Mouse (Mus musculus) embryo, embryonic 10.5 days (tissue): ENCODE measurements around the gene Flot2.

Source experiments
- DNase-seq: peaks from one replicate; pipeline ENCODE4 v3.0.0-alpha.2; 2015; ENCODE audit warnings: low spot score

Gene Flot2

GRCm38 (mm10) chr11:78062563-78062962, 24.8 kb downstream of the Flot2 start:
- DNase-seq, result no peak

- DNase-seq, result no peak
These were observed 28.2 kb downstream of the Flot2 start for GRCm38 (mm10) chr11:78065906-78066305.

GRCm38 (mm10) chr11:78066641-78067040, 28.9 kb downstream of the Flot2 start:
- DNase-seq, result no peak

- DNase-seq, result no peak
These were observed 29.8 kb downstream of the Flot2 start for GRCm38 (mm10) chr11:78067566-78067965.

GRCm38 (mm10) chr11:78069130-78069529, 31.4 kb downstream of the Flot2 start:
- DNase-seq, result no peak

GRCm38 (mm10) chr11:78069646-78070045, 31.9 kb downstream of the Flot2 start:
- no peak for DNase-seq

- DNase-seq, result no peak
These were observed 34.2 kb downstream of the Flot2 start for GRCm38 (mm10) chr11:78071938-78072337.

- DNase-seq, result no peak
These were observed 34.8 kb downstream of the Flot2 start for GRCm38 (mm10) chr11:78072425-78073130.

- no peak for DNase-seq
These were observed 36.0 kb downstream of the Flot2 start for GRCm38 (mm10) chr11:78073577-78074276.

- no peak for DNase-seq
These were observed 36.5 kb downstream of the Flot2 start for GRCm38 (mm10) chr11:78074277-78074652.

- no peak for DNase-seq
These were observed 36.9 kb downstream of the Flot2 start for GRCm38 (mm10) chr11:78074666-78075065.

- DNase-seq, result peak; percentile 94
These were observed 42.5 kb downstream of the Flot2 start, which contains the start of gene Eral1 for GRCm38 (mm10) chr11:78079961-78080921. Gene Eral1, minus strand, starts transcription at chr11:78080383.

GRCm38 (mm10) chr11:78083595-78083994, 45.9 kb downstream of the Flot2 start:
- no peak for DNase-seq

- no peak for DNase-seq
These were observed 49.3 kb downstream of the Flot2 start for GRCm38 (mm10) chr11:78086925-78087479.

GRCm38 (mm10) chr11:78087756-78088281, 50.1 kb downstream of the Flot2 start:
- no peak for DNase-seq

- DNase-seq, result no peak
These were observed 56.4 kb downstream of the Flot2 start for GRCm38 (mm10) chr11:78094137-78094503.

- peak; percentile 94 for DNase-seq
These were observed 56.9 kb downstream of the Flot2 start, which contains the start of gene Fam222b for GRCm38 (mm10) chr11:78094504-78095143. Gene Fam222b, plus strand, starts transcription at chr11:78094660.

GRCm38 (mm10) chr11:78095144-78095516, 57.4 kb downstream of the Flot2 start:
- no peak for DNase-seq

GRCm38 (mm10) chr11:78097077-78097476, 59.3 kb downstream of the Flot2 start:
- no peak for DNase-seq

GRCm38 (mm10) chr11:78100746-78101145, 63.0 kb downstream of the Flot2 start:
- no peak for DNase-seq

- DNase-seq, result no peak
These were observed 64.4 kb downstream of the Flot2 start for GRCm38 (mm10) chr11:78102142-78102541.
